Mouse (Mus musculus) G1E (cell line): Measurements from ENCODE around the gene Nfkb1. TPM values are rescaled to one million over a fixed set of nuclear protein-coding genes. Genes with fewer than 3 reads are reported as not detected.

Experiments used
- ATAC-seq: 2 replicates; pipeline ENCODE4 v1.8.0; 2016; ENCODE audit warnings: mild to moderate bottlenecking; ENCODE audit not compliant: insufficient number of reproducible peaks, poor library complexity, low FRiP score, severe bottlenecking; ENCODE audit errors: extremely low read depth
- DNase-seq: peaks from one replicate; pipeline ENCODE4 v3.0.0; 2012; ENCODE audit warnings: low spot score
- H3K27me3 ChIP-seq: 2 replicates; pipeline ENCODE4 v1.6.1; 2012; ENCODE audit warnings: mild to moderate bottlenecking, low read length, inconsistent platforms; ENCODE audit not compliant: insufficient read depth
- H3K36me3 ChIP-seq: replicated peaks from 2 replicates; pipeline ENCODE3; 2012; ENCODE audit warnings: mild to moderate bottlenecking, inconsistent platforms
- H3K4me1 ChIP-seq: 2 replicates; pipeline ENCODE4 v1.6.1; 2012; ENCODE audit warnings: low read depth, low read length, inconsistent platforms, mixed read lengths; ENCODE audit not compliant: insufficient read depth
- H3K4me3 ChIP-seq: 2 replicates; pipeline ENCODE4 v1.5.1; 2012; ENCODE audit warnings: low read depth, mild to moderate bottlenecking, inconsistent platforms, low read length, moderate library complexity, mixed read lengths
- H3K9me3 ChIP-seq: replicated peaks from 2 replicates; pipeline ENCODE4 v1.6.1; 2012; ENCODE audit warnings: inconsistent platforms
- CTCF ChIP-seq: IDR thresholded peaks from 2 replicates; pipeline ENCODE4 v1.5.1; 2012; ENCODE audit warnings: low read depth, low read length, inconsistent platforms, mixed read lengths
- GATA1 ChIP-seq: IDR thresholded peaks from 2 replicates; pipeline ENCODE4 v1.6.1; 2012; ENCODE audit warnings: borderline replicate concordance, low read length, inconsistent platforms, mixed read lengths
- GATA2 ChIP-seq: IDR thresholded peaks from 2 replicates; pipeline ENCODE4 v1.6.1; 2012; ENCODE audit warnings: low read depth, low read length, inconsistent platforms, borderline replicate concordance
- POLR2AphosphoS5 ChIP-seq: IDR thresholded peaks from 2 replicates; pipeline ENCODE4 v1.6.1; 2012; ENCODE audit warnings: low read depth, low read length, inconsistent platforms; ENCODE audit not compliant: insufficient replicate concordance
- TAL1 ChIP-seq: conservative IDR thresholded peaks from 2 replicates; pipeline ENCODE4 v1.6.1; 2012; ENCODE audit warnings: low read depth, low read length, inconsistent platforms, mixed read lengths
- polyA plus RNA-seq: library from polyadenylated mRNA; stranded (reverse); fragments of >175 nt; gene quantifications from 2 replicates; pipeline ENCODE4 v1.2.3, GENCODE M21; 2012
- total RNA-seq, 2 experiments: library from RNA; stranded (forward) in 1 of 2; stranded (reverse) in 1 of 2; fragments of 200-1000 nt in 1 of 2; fragments of >200 nt in 1 of 2; fragmentation: Nextera tagmentation in 1 of 2; gene quantifications; 2 replicates each; pipeline ENCODE4 v1.2.3; 2014 to 2017

The Nfkb1 gene
- total and polyA plus RNA-seq, 3 experiments, result 3.5 to 11.0 (median 3.8) TPM

- ATAC-seq, result no peak
- Histone ChIP-seq H3K36me3 (no peaks in the 10 kb centered on the region), H3K27me3 (no peaks in the 10 kb centered on the region), H3K4me1 (peaks cover 56% of the 10 kb centered on the region), H3K4me3 (no peak overlapping the region), H3K9me3 (no peaks in the 10 kb centered on the region)
- no peak for DNase-seq
- TF ChIP-seq TAL1 (no peak), POLR2AphosphoS5 (no peak), GATA1 (no peak), CTCF (no peak), GATA2 (no peak)
Measured at GRCm38 (mm10) chr3:135719969-135720368, 28.6 kb upstream of the Nfkb1 start.

GRCm38 (mm10) chr3:135719179-135719532, 27.8 kb upstream of the Nfkb1 start:
- Histone ChIP-seq H3K36me3 (no peaks in the 10 kb centered on the region), H3K4me1 (peaks cover 55% of the 10 kb centered on the region), H3K4me3 (peak overlapping the region; percentile 62; the same call in 1 of the 2 replicates), H3K27me3 (no peaks in the 10 kb centered on the region), H3K9me3 (no peaks in the 10 kb centered on the region)
- ATAC-seq (peak; percentile 49), DNase-seq (no peak)
- TF ChIP-seq TAL1, result peak; percentile 22; the same call in 1 of the 2 replicates
- no peak for TF ChIP-seq GATA2

GRCm38 (mm10) chr3:135718323-135719178, 27.2 kb upstream of the Nfkb1 start:
- DNase-seq (no peak), ATAC-seq (no peak; the same call in 1 of the 2 replicates)

GRCm38 (mm10) chr3:135713016-135713950, 21.9 kb upstream of the Nfkb1 start:
- DNase-seq, result no peak
- ATAC-seq, result no peak
- Histone ChIP-seq H3K4me1 (peaks cover 33% of the 10 kb centered on the region), H3K27me3 (no peaks in the 10 kb centered on the region), H3K9me3 (no peaks in the 10 kb centered on the region), H3K4me3 (no peak overlapping the region), H3K36me3 (no peaks in the 10 kb centered on the region)
- TF ChIP-seq GATA2, result no peak
- no peak for TF ChIP-seq TAL1
- TF ChIP-seq POLR2AphosphoS5, result no peak
- no peak for TF ChIP-seq GATA1
- no peak for TF ChIP-seq CTCF

More at GRCm38 (mm10) chr3:135718323-135719178, 27.2 kb upstream of the Nfkb1 start:
- Histone ChIP-seq H3K27me3 (no peaks in the 10 kb centered on the region), H3K4me3 (peak overlapping the region; percentile 62), H3K36me3 (no peaks in the 10 kb centered on the region), H3K9me3 (no peaks in the 10 kb centered on the region), H3K4me1 (peaks cover 54% of the 10 kb centered on the region)
- TF ChIP-seq CTCF (no peak), TAL1 (no peak), POLR2AphosphoS5 (no peak), GATA2 (no peak), GATA1 (no peak)

GRCm38 (mm10) chr3:135711613-135712012, 20.3 kb upstream of the Nfkb1 start:
- Histone ChIP-seq H3K27me3 (no peaks in the 10 kb centered on the region), H3K4me1 (peaks cover 34% of the 10 kb centered on the region), H3K36me3 (no peaks in the 10 kb centered on the region), H3K4me3 (no peak overlapping the region), H3K9me3 (no peaks in the 10 kb centered on the region)
- TF ChIP-seq CTCF (no peak), GATA2 (no peak), GATA1 (no peak), POLR2AphosphoS5 (no peak), TAL1 (no peak)
- ATAC-seq (no peak), DNase-seq (no peak)
